Mouse (Mus musculus) myocyte (in vitro differentiated cells): Measurements from ENCODE around the gene Lbh. TPM values are rescaled to one million over a fixed set of nuclear protein-coding genes. Genes with fewer than 3 reads are reported as not detected.

ENCODE experiments used
- H3K27me3 ChIP-seq: one replicate; pipeline ENCODE4 v1.6.1; 2011; ENCODE audit not compliant: control insufficient read depth, insufficient read depth, insufficient read length
- H3K36me3 ChIP-seq: one replicate; pipeline ENCODE4 v1.6.1; 2011; ENCODE audit not compliant: control insufficient read depth, insufficient read depth
- H3K4me2 ChIP-seq: one replicate; pipeline ENCODE4 v1.6.1; 2011; ENCODE audit warnings: low read depth, control low read depth
- H3K4me3 ChIP-seq: one replicate; pipeline ENCODE4 v1.5.1; 2011; ENCODE audit warnings: mild to moderate bottlenecking, control low read depth, moderate library complexity
- H3K79me2 ChIP-seq: one replicate; pipeline ENCODE4 v1.6.1; 2011; ENCODE audit not compliant: control insufficient read depth, insufficient read depth
- H3ac ChIP-seq: one replicate; pipeline ENCODE4 v1.6.1; 2011; ENCODE audit not compliant: control insufficient read depth, insufficient read length
- CEBPB ChIP-seq: IDR thresholded peaks from 2 replicates; pipeline ENCODE4 v1.6.1; 2011; ENCODE audit warnings: mild to moderate bottlenecking, moderate library complexity; ENCODE audit not compliant: poor library complexity, insufficient read depth, severe bottlenecking
- E2F4 ChIP-seq: IDR thresholded peaks from one replicate; pipeline ENCODE4 v1.6.1; 2011; ENCODE audit warnings: mild to moderate bottlenecking, control low read depth, moderate library complexity; ENCODE audit not compliant: insufficient read depth
- MAX ChIP-seq: IDR thresholded peaks from one replicate; pipeline ENCODE4 v1.6.1; 2011; ENCODE audit warnings: low read depth, mild to moderate bottlenecking, control low read depth
- MYOD1 ChIP-seq, 3 experiments: IDR thresholded peaks; one replicate each; pipeline ENCODE4 v1.6.1; 2011; ENCODE audit warnings: control low read depth in 2 of 3, low read depth in 2 of 3, mild to moderate bottlenecking in 2 of 3, moderate library complexity in 1 of 3; ENCODE audit not compliant: insufficient read length in 2 of 3, control insufficient read depth in 1 of 3
- MYOG ChIP-seq, 3 experiments: IDR thresholded peaks; one replicate each; pipeline ENCODE4 v1.6.1; 2011; ENCODE audit warnings: control low read depth in 2 of 3, low read depth in 2 of 3, mild to moderate bottlenecking in 2 of 3; ENCODE audit not compliant: insufficient read length in 2 of 3, control insufficient read depth in 1 of 3, insufficient read depth in 1 of 3
- POLR2A ChIP-seq: IDR thresholded peaks from one replicate; pipeline ENCODE4 v1.6.1; 2011; ENCODE audit warnings: low read depth, mild to moderate bottlenecking, control low read depth, moderate library complexity; ENCODE audit not compliant: insufficient read length
- POLR2AphosphoS2 ChIP-seq: IDR thresholded peaks from one replicate; pipeline ENCODE4 v1.6.1; 2011; ENCODE audit warnings: low read depth, control low read depth; ENCODE audit not compliant: insufficient read length
- REST ChIP-seq: IDR thresholded peaks from one replicate; pipeline ENCODE4 v1.6.1; 2011; ENCODE audit warnings: mild to moderate bottlenecking, control low read depth, moderate library complexity; ENCODE audit not compliant: insufficient read depth, insufficient read length
- SRF ChIP-seq: IDR thresholded peaks from one replicate; pipeline ENCODE4 v1.6.1; 2011; ENCODE audit warnings: low read depth; ENCODE audit not compliant: control insufficient read depth, insufficient read length
- TCF12 ChIP-seq: IDR thresholded peaks from one replicate; pipeline ENCODE4 v1.6.1; 2011; ENCODE audit warnings: mild to moderate bottlenecking, control low read depth; ENCODE audit not compliant: poor library complexity, insufficient read depth, severe bottlenecking
- TCF3 ChIP-seq: IDR thresholded peaks from one replicate; pipeline ENCODE4 v1.6.1; 2011; ENCODE audit warnings: low read depth, control low read depth; ENCODE audit not compliant: insufficient read length
- USF1 ChIP-seq: IDR thresholded peaks from one replicate; pipeline ENCODE4 v1.6.1; 2011; ENCODE audit warnings: low read depth, mild to moderate bottlenecking, control low read depth, moderate library complexity
- polyA plus RNA-seq: library from polyadenylated mRNA; unstranded; fragments of >200 nt; fragmentation: generic; extraction: Trizol; gene quantifications from one replicate; pipeline ENCODE4 v1.2.1, GENCODE M21; 2012; ENCODE audit warnings: missing spikeins

The Lbh gene
- polyA plus RNA-seq, 1 experiment, result 29.8 TPM

GRCm38 (mm10) chr17:72898775-72899174 is 19.3 kb upstream of the Lbh start:
- H3K79me2 ChIP-seq, result no peaks in the 10 kb centered on the region
- no peaks in the 10 kb centered on the region for H3K27me3 ChIP-seq
- no peak overlapping the region for H3ac ChIP-seq
- no peak overlapping the region for H3K4me3 ChIP-seq
- no peak for TF ChIP-seq TCF12
- TF ChIP-seq CEBPB, result no peak
- no peak for TF ChIP-seq REST
- TF ChIP-seq POLR2A, result no peak
- no peak for TF ChIP-seq MAX
- TF ChIP-seq MYOD1 (IDR thresholded peaks at IDR 0.05; ENCODE audit: control insufficient read depth in 1 of 3, insufficient read length in 2 of 3, low read depth in 2 of 3), result no peak
- TF ChIP-seq E2F4, result no peak
- TF ChIP-seq TCF3, result no peak
- no peak for TF ChIP-seq POLR2AphosphoS2
- H3K4me2 ChIP-seq, result peak overlapping the region; percentile 7
- no peaks in the 10 kb centered on the region for H3K36me3 ChIP-seq

DNA sequence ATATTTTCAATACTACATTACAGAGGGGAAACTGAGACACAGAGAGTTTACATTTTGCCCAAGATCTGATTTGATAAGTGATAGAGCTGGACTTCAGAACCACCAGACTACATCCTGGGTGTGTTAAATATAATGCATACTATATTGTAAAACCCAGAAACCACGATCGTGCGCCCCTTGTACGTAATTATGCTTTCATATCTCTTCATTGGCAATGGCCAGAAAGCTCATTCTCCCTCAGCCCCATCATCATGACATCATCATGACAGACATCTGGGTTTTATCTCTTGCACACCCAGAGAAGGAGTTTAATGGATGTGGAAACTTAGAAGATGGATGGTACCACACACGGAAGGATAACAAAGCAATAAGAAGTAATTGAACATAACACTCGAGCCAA is 17.1 kb upstream of the Lbh start:
- H3ac ChIP-seq, result no peak overlapping the region
- H3K27me3 ChIP-seq, result no peaks in the 10 kb centered on the region
- no peaks in the 10 kb centered on the region for H3K79me2 ChIP-seq
- H3K4me3 ChIP-seq, result no peak overlapping the region
- no peak overlapping the region for H3K4me2 ChIP-seq
- no peak for TF ChIP-seq CEBPB
- TF ChIP-seq SRF, result no peak
- no peak for TF ChIP-seq MYOG (IDR thresholded peaks at IDR 0.05; ENCODE audit: control insufficient read depth in 1 of 3, insufficient read depth in 1 of 3, insufficient read length in 2 of 3, low read depth in 2 of 3)
- no peak for TF ChIP-seq MAX
- no peak for TF ChIP-seq USF1
- TF ChIP-seq TCF3, result no peak
- no peak for TF ChIP-seq E2F4
- no peak for TF ChIP-seq MYOD1 (IDR thresholded peaks at IDR 0.05; ENCODE audit: control insufficient read depth in 1 of 3, insufficient read length in 2 of 3, low read depth in 2 of 3)
- no peak for TF ChIP-seq POLR2AphosphoS2
- TF ChIP-seq REST, result no peak
- no peak for TF ChIP-seq POLR2A
- H3K36me3 ChIP-seq, result no peaks in the 10 kb centered on the region

GRCm38 (mm10) chr17:72901705-72902104 is 16.4 kb upstream of the Lbh start:
- no peak overlapping the region for H3ac ChIP-seq
- no peaks in the 10 kb centered on the region for H3K27me3 ChIP-seq
- H3K79me2 ChIP-seq, result no peaks in the 10 kb centered on the region
- no peak for TF ChIP-seq MAX
- TF ChIP-seq POLR2A, result no peak
- TF ChIP-seq REST, result no peak
- no peak for TF ChIP-seq E2F4
- TF ChIP-seq MYOD1 (IDR thresholded peaks at IDR 0.05; ENCODE audit: control insufficient read depth in 1 of 3, insufficient read length in 2 of 3, low read depth in 2 of 3), result no peak
- TF ChIP-seq CEBPB, result no peak
- no peak for TF ChIP-seq TCF12
- no peak for TF ChIP-seq USF1
- TF ChIP-seq POLR2AphosphoS2, result no peak
- no peak for TF ChIP-seq TCF3
- no peak for TF ChIP-seq MYOG (IDR thresholded peaks at IDR 0.05; ENCODE audit: control insufficient read depth in 1 of 3, insufficient read depth in 1 of 3, insufficient read length in 2 of 3, low read depth in 2 of 3)
- H3K4me3 ChIP-seq, result no peak overlapping the region
- no peaks in the 10 kb centered on the region for H3K36me3 ChIP-seq
- no peak overlapping the region for H3K4me2 ChIP-seq

DNA sequence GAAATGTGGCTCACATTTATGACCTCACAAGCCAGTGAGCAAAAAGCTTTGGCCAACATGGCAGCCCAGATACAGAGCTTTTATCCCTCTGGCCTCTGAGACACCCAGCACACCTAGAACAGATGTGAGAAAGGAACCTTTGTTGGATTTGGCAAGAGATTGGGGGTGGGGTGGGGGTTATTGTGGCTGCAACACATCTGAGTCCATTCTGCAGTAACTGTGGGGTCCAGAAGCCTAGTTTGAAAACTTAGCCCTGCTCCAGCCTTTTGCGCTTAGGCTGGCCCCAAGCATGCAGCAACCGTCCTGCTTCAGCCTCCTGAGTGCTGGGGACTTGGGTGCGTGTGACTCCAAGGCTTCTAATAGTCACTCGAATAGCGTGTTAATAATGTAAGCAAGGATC is 14.8 kb upstream of the Lbh start:
- Histone ChIP-seq H3ac (no peak overlapping the region), H3K4me3 (no peak overlapping the region), H3K4me2 (no peak overlapping the region), H3K27me3 (no peaks in the 10 kb centered on the region), H3K36me3 (no peaks in the 10 kb centered on the region), H3K79me2 (no peaks in the 10 kb centered on the region)
- no peak for TF ChIP-seq MYOD1 (IDR thresholded peaks at IDR 0.05; ENCODE audit: control insufficient read depth in 1 of 3, insufficient read length in 2 of 3, low read depth in 2 of 3)
- TF ChIP-seq MYOG (IDR thresholded peaks at IDR 0.05; ENCODE audit: control insufficient read depth in 1 of 3, insufficient read depth in 1 of 3, insufficient read length in 2 of 3, low read depth in 2 of 3), result no peak

GRCm38 (mm10) chr17:72903921-72904421 is 14.1 kb upstream of the Lbh start:
- Histone ChIP-seq H3ac (no peak overlapping the region), H3K4me2 (no peak overlapping the region)
- no peak for TF ChIP-seq MYOG (IDR thresholded peaks at IDR 0.05; ENCODE audit: control insufficient read depth in 1 of 3, insufficient read depth in 1 of 3, insufficient read length in 2 of 3, low read depth in 2 of 3)
- no peak for TF ChIP-seq REST
- no peak for TF ChIP-seq POLR2A
- no peak for TF ChIP-seq SRF
- no peak for TF ChIP-seq MYOD1 (IDR thresholded peaks at IDR 0.05; ENCODE audit: control insufficient read depth in 1 of 3, insufficient read length in 2 of 3, low read depth in 2 of 3)
- no peak for TF ChIP-seq POLR2AphosphoS2
- TF ChIP-seq E2F4, result no peak
- no peak for TF ChIP-seq MAX
- TF ChIP-seq USF1, result no peak
- TF ChIP-seq TCF3, result no peak
- no peak for TF ChIP-seq TCF12
- TF ChIP-seq CEBPB, result no peak

More at GRCm38 (mm10) chr17:72903921-72904421, 14.1 kb upstream of the Lbh start:
- no peaks in the 10 kb centered on the region for H3K79me2 ChIP-seq
- no peaks in the 10 kb centered on the region for H3K36me3 ChIP-seq
- H3K4me3 ChIP-seq, result no peak overlapping the region
- no peaks in the 10 kb centered on the region for H3K27me3 ChIP-seq
